Mouse (Mus musculus) lung, adult 2 months (tissue): ENCODE measurements around the gene Alpl.

Source experiments
- CTCF ChIP-seq: fragments of 200-500 bp; IDR thresholded peaks from 2 replicates; pipeline ENCODE4 v1.5.1; 2011; ENCODE audit warnings: mild to moderate bottlenecking, low read length, control low read depth; ENCODE audit not compliant: insufficient read depth
- POLR2A ChIP-seq: fragments of 200-500 bp; IDR thresholded peaks from 2 replicates; pipeline ENCODE4 v1.6.1; 2011; ENCODE audit warnings: low read depth, mild to moderate bottlenecking, control low read depth, low read length, borderline replicate concordance; ENCODE audit errors: extremely low read depth

DNA sequence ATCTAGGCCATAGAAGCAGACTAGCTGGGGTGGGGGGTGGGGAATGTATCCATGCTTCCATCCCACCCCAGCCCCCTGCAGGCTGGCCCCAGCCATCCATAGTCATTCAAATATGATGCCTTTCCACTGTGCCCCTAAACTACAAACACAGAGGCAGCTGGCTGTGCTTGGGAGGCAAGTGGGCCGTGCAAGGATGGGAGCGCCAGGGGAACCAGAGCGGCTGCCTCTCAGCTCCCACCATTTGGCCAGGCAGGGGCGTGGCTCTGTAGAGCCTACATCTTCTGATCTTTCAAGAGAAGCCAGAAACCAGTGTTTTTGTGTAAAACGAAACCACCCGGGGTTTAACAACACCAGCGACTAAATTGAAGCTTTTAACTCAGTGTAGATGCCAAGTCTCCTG, 4.7 kb downstream of the Alpl start:
- TF ChIP-seq CTCF (no peak), POLR2A (no peak)
